In genomic region chr6:53925192-53925591, GRCm38 (mm10) we compare ENCODE assay signal across 25 mouse cellular contexts. TPM values are rescaled to one million over a fixed set of nuclear protein-coding genes. Genes with fewer than 3 reads are reported as not detected.
"Had no signal": no experiment of that assay in that cellular context is flagged by ENCODE, and none has a peak within 500 bp of the region (broad histone marks: within the 10 kb centered on the region; RNA-seq: fewer than 3 reads in every experiment).

No protein-coding gene starts in this region.

- H3K4me2 ChIP-seq: liver, embryonic 13.5 days; liver, embryonic 15.5 days; lung, embryonic 15.5 days; midbrain, embryonic 12.5 days; neural tube, embryonic 12.5 days had no signal

- H3K27ac ChIP-seq: liver, embryonic 13.5 days; liver, embryonic 15.5 days; macrophage; midbrain, embryonic 12.5 days; neural tube, embryonic 12.5 days had no signal

- H3K9me3 ChIP-seq: liver, embryonic 13.5 days; liver, embryonic 15.5 days; lung, embryonic 15.5 days; megakaryocyte, embryonic 14.5 days; midbrain, embryonic 12.5 days; neural tube, embryonic 12.5 days had no signal

- ATAC-seq: liver, postnatal 0 days; lung, postnatal 0 days had no signal

- H3K4me1 ChIP-seq: liver, embryonic 13.5 days; liver, embryonic 15.5 days; megakaryocyte, embryonic 14.5 days; midbrain, embryonic 12.5 days; neural tube, embryonic 12.5 days had no signal

- H3K4me3 ChIP-seq: liver, embryonic 13.5 days; liver, embryonic 15.5 days; lung, embryonic 15.5 days; megakaryocyte, embryonic 14.5 days; midbrain, embryonic 12.5 days; neural tube, embryonic 12.5 days had no signal

- H3K9ac ChIP-seq: liver, embryonic 13.5 days; liver, embryonic 15.5 days; liver, postnatal 0 days; lung, embryonic 15.5 days; midbrain, embryonic 12.5 days; neural tube, embryonic 12.5 days had no signal

- H3K36me3 ChIP-seq: liver, embryonic 13.5 days; liver, embryonic 15.5 days; lung, embryonic 15.5 days; midbrain, embryonic 12.5 days; neural tube, embryonic 12.5 days had no signal

- DNase-seq: liver, embryonic 13.5 days; liver, postnatal 0 days; lung, adult 2 months; lung, postnatal 14 days; lung, postnatal 36 days; midbrain, embryonic 14.5 days; right cerebral cortex, postnatal 14 days; thymus, adult 2 months; thymus, postnatal 25 days; thymus, postnatal 4 days had no signal

- H3K27me3 ChIP-seq: liver, embryonic 13.5 days; liver, embryonic 15.5 days; lung, embryonic 15.5 days; midbrain, embryonic 12.5 days; neural tube, embryonic 12.5 days had no signal

RNA-seq across cellular contexts. Expression of gene Cpvl, which starts 53.3 kb away (rescaled TPM):
- total RNA-seq: megakaryocyte progenitor cell, adult 5-6 weeks; midbrain, postnatal 0 days; monocyte, adult 5-6 weeks; neutrophil, adult 5-6 weeks had no signal
- polyA plus RNA-seq: liver, embryonic 13.5 days; liver, embryonic 15.5 days; liver, postnatal 0 days; lung, adult 2 months; macrophage; midbrain, embryonic 12.5 days; neural tube, embryonic 12.5 days; neural tube, embryonic 14.5 days; spleen, adult 2 months; stomach, embryonic 14.5 days; thymus, adult 2 months; urinary bladder, adult 2 months had no signal
